Mouse (Mus musculus) cortical plate, adult 2 months (tissue): ENCODE measurements around the gene Trp53i11.

Experiments used
- CTCF ChIP-seq: fragments of 200-500 bp; IDR thresholded peaks from 2 replicates; pipeline ENCODE4 v1.5.1; 2011; ENCODE audit warnings: mild to moderate bottlenecking, control low read depth, low read length; ENCODE audit not compliant: insufficient read depth; ENCODE audit errors: extremely low read depth
- POLR2A ChIP-seq: fragments of 200-500 bp; IDR thresholded peaks from 2 replicates; pipeline ENCODE4 v1.6.1; 2011; ENCODE audit warnings: mild to moderate bottlenecking, low read length, control low read depth; ENCODE audit not compliant: insufficient read depth; ENCODE audit errors: extremely low read depth

DNA sequence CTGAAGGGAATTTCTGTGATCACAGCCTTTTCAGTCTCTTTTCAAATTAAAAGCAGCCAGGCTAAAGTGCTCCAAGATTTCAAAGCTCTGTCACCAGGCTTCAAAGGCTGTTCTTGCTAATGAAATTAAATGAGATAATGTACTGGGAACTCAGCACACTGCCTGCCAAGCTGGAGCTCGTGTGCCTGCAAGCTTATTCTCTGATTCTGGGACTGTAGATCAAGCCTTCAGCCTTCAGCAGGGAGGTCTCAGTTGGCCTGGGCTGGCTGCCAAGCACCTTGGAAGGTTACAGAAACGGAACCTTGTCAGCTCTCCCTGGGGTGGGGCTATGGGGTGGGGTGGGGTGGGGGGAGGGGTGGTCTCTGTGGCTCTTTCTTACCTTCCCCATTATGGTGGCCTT lies 24.0 kb upstream of the Trp53i11 start:
- TF ChIP-seq CTCF (no peak), POLR2A (no peak)
